Mouse (Mus musculus) gastrocnemius, adult 2 months (tissue): ENCODE data around the gene Tnfrsf22. TPM values are rescaled to one million over a fixed set of nuclear protein-coding genes. Genes with fewer than 3 reads are reported as not detected.

Experiments
- DNase-seq: peaks from one replicate; pipeline ENCODE4 v3.0.0; 2022
- H3K27ac ChIP-seq: fragments of 200-600 bp; 2 replicates; pipeline ENCODE4 v1.8.1; 2022; ENCODE audit warnings: mild to moderate bottlenecking
- H3K4me3 ChIP-seq: fragments of 200-600 bp; 2 replicates; pipeline ENCODE4 v1.8.1; 2022; ENCODE audit warnings: mild to moderate bottlenecking, moderate library complexity
- CTCF ChIP-seq: fragments of 200-600 bp; IDR thresholded peaks from 2 replicates; pipeline ENCODE4 v1.8.1; 2022; ENCODE audit warnings: antibody characterized with exemption, mild to moderate bottlenecking, moderate library complexity
- intact Hi-C: fragments of 180-260 bp; cut with DNase I; formaldehyde crosslinking; loops from one replicate; pipeline ENCODE4 v1.15.1; 2025
- total RNA-seq, 2 experiments: library from RNA; stranded (reverse); gene quantifications; 2 replicates each; pipeline ENCODE4 v1.2.3; 2021

The Tnfrsf22 gene
- total RNA-seq, 2 experiments from 2014 or later, result 0.97 to 2.1 TPM

- no peak for TF ChIP-seq CTCF
- intact Hi-C loops, result loop anchor here (10.0 kb wide), 1 partner anchor 233 kb away; the partner anchor contains the start of genes Dhcr7 and Nadsyn1
- Histone ChIP-seq H3K27ac (no peak overlapping the region), H3K4me3 (no peak overlapping the region)
- DNase-seq, result no peak
Measured at GRCm38 (mm10) chr7:143592255-143592654, 57.2 kb downstream of the Tnfrsf22 start.

DNA sequence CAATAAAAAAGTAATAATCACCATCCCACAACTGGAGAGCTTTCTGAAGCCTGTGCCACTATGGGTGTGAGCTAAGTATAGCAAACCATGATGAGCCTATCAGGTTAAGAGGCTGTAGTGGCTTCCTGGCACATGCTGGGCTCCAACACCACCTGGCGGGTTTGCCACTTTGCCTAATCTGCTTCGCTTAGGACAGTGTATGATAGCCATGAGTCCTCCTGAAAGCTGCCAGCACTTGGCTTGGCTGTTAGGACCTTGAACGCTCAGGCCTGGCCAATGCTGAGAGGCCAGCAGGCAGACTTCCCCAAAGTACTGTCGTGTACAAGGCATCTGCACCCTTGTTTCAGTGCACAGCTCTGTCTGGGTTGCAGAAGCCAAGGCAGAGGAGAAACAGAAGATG is 61.5 kb downstream of the Tnfrsf22 start:
- peak; percentile 88 for DNase-seq
- TF ChIP-seq CTCF, result no peak
- H3K27ac ChIP-seq, result peak overlapping the region; percentile 73
- no peak overlapping the region for H3K4me3 ChIP-seq
- intact Hi-C loops, result loop anchor here (5.0 kb wide), 1 partner anchor 159 kb away; no protein-coding TSS in a partner anchor

DNA sequence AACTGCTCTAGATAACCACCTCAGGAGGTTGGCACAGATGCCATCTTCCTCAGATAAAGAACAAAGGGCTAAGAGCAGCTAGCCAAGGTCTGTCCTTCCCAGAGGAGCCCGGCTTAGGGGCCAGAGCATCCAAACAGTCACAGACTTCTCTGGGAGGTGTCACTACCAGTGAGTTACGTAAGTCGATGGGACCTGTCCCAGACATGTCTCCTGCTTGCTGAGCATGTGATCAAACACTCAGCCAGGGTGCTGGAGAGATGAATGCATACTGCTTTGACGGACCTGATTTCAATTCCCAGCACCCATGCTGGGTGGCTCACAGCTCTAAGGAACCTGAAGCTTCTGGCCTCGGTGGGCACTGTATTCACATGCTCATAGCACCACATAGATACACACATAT is 61.9 kb downstream of the Tnfrsf22 start:
- intact Hi-C loops, result loop anchor here (5.0 kb wide), 1 partner anchor 160 kb away; no protein-coding TSS in a partner anchor
- Histone ChIP-seq H3K27ac (peak overlapping the region; percentile 73), H3K4me3 (no peak overlapping the region)
- peak; percentile 59 for DNase-seq
- TF ChIP-seq CTCF, result no peak

Other genes with a start within 250 kb of the Tnfrsf22 start
- 10 to 100 TPM; 23.2 to 23.5 TPM for gene Cdkn1c, start 188.6 kb downstream of the Tnfrsf22 start, total RNA-seq
- under 1 TPM; 0.17 to 0.20 TPM for gene Slc22a18, start 175.9 kb downstream of the Tnfrsf22 start, total RNA-seq
- not detected for gene Phlda2, start 146.5 kb downstream of the Tnfrsf22 start, total RNA-seq
- gene Nap1l4, start 100.6 kb downstream of the Tnfrsf22 start, total RNA-seq, result 100 to 1,000 TPM; 188 to 209 TPM
- gene Cars, start 49.6 kb downstream of the Tnfrsf22 start, total RNA-seq, result 10 to 100 TPM; 37.2 to 42.3 TPM
- under 1 TPM; 0.17 to 0.23 TPM for gene Tnfrsf26, start 20.9 kb downstream of the Tnfrsf22 start, total RNA-seq
- gene Tnfrsf23, start 36.2 kb upstream of the Tnfrsf22 start, total RNA-seq, result 1 to 10 TPM; 3.0 to 4.1 TPM
- 10 to 100 TPM; 12.7 to 18.4 TPM for gene Osbpl5, start 107.3 kb upstream of the Tnfrsf22 start, total RNA-seq
- gene Mrgprg, start 117.3 kb upstream of the Tnfrsf22 start, total RNA-seq, result 1 to 10 TPM in 1 of 2 experiments, under 1 TPM in 1; 0.26 to 1.3 TPM
- under 1 TPM; 0.43 to 0.84 TPM for gene Mrgpre, start 134.8 kb upstream of the Tnfrsf22 start, total RNA-seq
- 1 to 10 TPM; 3.7 to 4.6 TPM for gene Nadsyn1, start 173.2 kb upstream of the Tnfrsf22 start, total RNA-seq
- 1 to 10 TPM; 4.2 to 7.6 TPM for gene Dhcr7, start 173.5 kb upstream of the Tnfrsf22 start, total RNA-seq
- gene Gm498, start 217.2 kb upstream of the Tnfrsf22 start, total RNA-seq, result not detected